Mouse (Mus musculus) C2C12 (cell line): ENCODE data around the gene Cped1.

ENCODE experiments used
- CEBPB ChIP-seq: IDR thresholded peaks from one replicate; pipeline ENCODE4 v1.6.1; 2011; ENCODE audit warnings: low read depth, mild to moderate bottlenecking, control low read depth, moderate library complexity
- CTCF ChIP-seq: IDR thresholded peaks from one replicate; pipeline ENCODE4 v1.5.1; 2011; ENCODE audit not compliant: control insufficient read depth, insufficient read depth, insufficient read length
- MAX ChIP-seq: IDR thresholded peaks from one replicate; pipeline ENCODE4 v1.6.1; 2011; ENCODE audit warnings: mild to moderate bottlenecking, control low read depth
- MYOD1 ChIP-seq: IDR thresholded peaks from one replicate; pipeline ENCODE4 v1.6.1; 2011; ENCODE audit warnings: low read depth; ENCODE audit not compliant: control insufficient read depth, insufficient read length
- USF1 ChIP-seq: IDR thresholded peaks from one replicate; pipeline ENCODE4 v1.6.1; 2011; ENCODE audit warnings: low read depth, mild to moderate bottlenecking, control low read depth, moderate library complexity

- TF ChIP-seq CTCF (no peak), USF1 (no peak), MAX (no peak), CEBPB (no peak), MYOD1 (no peak)
Measured at GRCm38 (mm10) chr6:22213187-22213586, 227.5 kb downstream of the Cped1 start.
